Mouse (Mus musculus) midbrain, embryonic 13.5 days (tissue): ENCODE data around the gene Rbm47. TPM values are rescaled to one million over a fixed set of nuclear protein-coding genes. Genes with fewer than 3 reads are reported as not detected.

Experiments used
- ATAC-seq: fragments of 200-750 bp; cut with Nextera tagmentation; 2 replicates; pipeline ENCODE4 v1.8.0; 2017; ENCODE audit warnings: mild to moderate bottlenecking, moderate TSS enrichment, moderate library complexity
- H3K27ac ChIP-seq: fragments of 300-500 bp; sonication (generic); 2 replicates; pipeline ENCODE4 v1.5.1; 2015; ENCODE audit warnings: inconsistent platforms, mild to moderate bottlenecking, moderate library complexity
- H3K27me3 ChIP-seq: fragments of 300-500 bp; sonication (generic); 2 replicates; pipeline ENCODE4 v1.6.1; 2015; ENCODE audit warnings: mild to moderate bottlenecking, inconsistent platforms
- H3K36me3 ChIP-seq: fragments of 300-500 bp; sonication (generic); 2 replicates; pipeline ENCODE4 v1.6.1; 2015; ENCODE audit warnings: mild to moderate bottlenecking, inconsistent platforms
- H3K4me1 ChIP-seq: fragments of 300-500 bp; sonication (generic); replicated peaks from 2 replicates; pipeline ENCODE4 v1.6.1; 2015; ENCODE audit warnings: inconsistent platforms
- H3K4me2 ChIP-seq: fragments of 300-500 bp; sonication (generic); replicated peaks from 2 replicates; pipeline ENCODE4 v1.6.1; 2015; ENCODE audit warnings: moderate library complexity, mild to moderate bottlenecking, inconsistent platforms
- H3K4me3 ChIP-seq: fragments of 300-500 bp; sonication (generic); replicated peaks from 2 replicates; pipeline ENCODE4 v1.5.1; 2015; ENCODE audit warnings: mild to moderate bottlenecking, inconsistent platforms
- H3K9ac ChIP-seq: fragments of 300-500 bp; sonication (generic); replicated peaks from 2 replicates; pipeline ENCODE4 v1.6.1; 2015; ENCODE audit warnings: mild to moderate bottlenecking, inconsistent platforms
- H3K9me3 ChIP-seq: fragments of 300-500 bp; sonication (generic); 2 replicates; pipeline ENCODE4 v1.6.1; 2016; ENCODE audit warnings: mild to moderate bottlenecking, inconsistent platforms
- WGBS: fragments of 180-500 bp; shearing (Covaris S2); methylation state at CpG from one replicate; pipeline ENCODE4 v1.1.7; 2015; 5-methylcytosine and 5-hydroxymethylcytosine counted together
- polyA plus RNA-seq: library from polyadenylated mRNA; unstranded; fragments of >200 nt; fragmentation: Nextera tagmentation; extraction: Ambion mirVana; gene quantifications from 2 replicates; pipeline ENCODE4 v1.2.1, GENCODE M21; 2015

Gene Rbm47
- polyA plus RNA-seq, 1 experiment from 2014 or later, result 2.5 TPM

- WGBS, result 84% methylated on average over 14 of the region's 14 CpGs
- H3K4me2 ChIP-seq, result no peak overlapping the region
Observed at GRCm38 (mm10) chr5:66114751-66115150, 58.2 kb downstream of the Rbm47 start.

GRCm38 (mm10) chr5:66114208-66114607, 58.7 kb downstream of the Rbm47 start:
- Histone ChIP-seq H3K9me3 (no peaks in the 10 kb centered on the region), H3K27me3 (no peaks in the 10 kb centered on the region), H3K36me3 (no peaks in the 10 kb centered on the region), H3K4me3 (no peak overlapping the region), H3K27ac (no peak overlapping the region), H3K9ac (no peak overlapping the region), H3K4me2 (no peak overlapping the region), H3K4me1 (no peaks in the 10 kb centered on the region)
- ATAC-seq, result no peak
- 46% methylated on average over 6 of the region's 6 CpGs for WGBS

More at GRCm38 (mm10) chr5:66114751-66115150, 58.2 kb downstream of the Rbm47 start:
- no peak overlapping the region for H3K27ac ChIP-seq
- no peak for ATAC-seq
- H3K36me3 ChIP-seq, result no peaks in the 10 kb centered on the region
- H3K4me3 ChIP-seq, result no peak overlapping the region
- H3K27me3 ChIP-seq, result no peaks in the 10 kb centered on the region
- H3K9ac ChIP-seq, result no peak overlapping the region
- no peaks in the 10 kb centered on the region for H3K9me3 ChIP-seq
- H3K4me1 ChIP-seq, result no peaks in the 10 kb centered on the region

- ATAC-seq, result no peak
- 84% methylated on average over 8 of the region's 8 CpGs for WGBS
Observed at GRCm38 (mm10) chr5:66112059-66112458, 60.9 kb downstream of the Rbm47 start.

GRCm38 (mm10) chr5:66106372-66106771, 66.5 kb downstream of the Rbm47 start:
- ATAC-seq, result no peak
- 89% methylated on average over 9 of the region's 9 CpGs for WGBS
- H3K27me3 ChIP-seq, result no peaks in the 10 kb centered on the region
- no peaks in the 10 kb centered on the region for H3K9me3 ChIP-seq
- H3K4me1 ChIP-seq, result no peaks in the 10 kb centered on the region
- H3K4me2 ChIP-seq, result no peak overlapping the region
- H3K9ac ChIP-seq, result no peak overlapping the region
- H3K27ac ChIP-seq, result no peak overlapping the region
- no peak overlapping the region for H3K4me3 ChIP-seq
- H3K36me3 ChIP-seq, result no peaks in the 10 kb centered on the region

More at GRCm38 (mm10) chr5:66112059-66112458, 60.9 kb downstream of the Rbm47 start:
- Histone ChIP-seq H3K27me3 (no peaks in the 10 kb centered on the region), H3K27ac (no peak overlapping the region), H3K4me2 (no peak overlapping the region), H3K9me3 (no peaks in the 10 kb centered on the region), H3K4me1 (no peaks in the 10 kb centered on the region), H3K9ac (no peak overlapping the region), H3K36me3 (no peaks in the 10 kb centered on the region), H3K4me3 (no peak overlapping the region)

GRCm38 (mm10) chr5:66105946-66106345, 67.0 kb downstream of the Rbm47 start:
- Histone ChIP-seq H3K27ac (no peak overlapping the region), H3K36me3 (no peaks in the 10 kb centered on the region), H3K4me1 (no peaks in the 10 kb centered on the region), H3K9me3 (no peaks in the 10 kb centered on the region), H3K9ac (no peak overlapping the region), H3K4me3 (no peak overlapping the region), H3K27me3 (no peaks in the 10 kb centered on the region), H3K4me2 (no peak overlapping the region)
- 93% methylated on average over 7 of the region's 7 CpGs for WGBS
- no peak for ATAC-seq

GRCm38 (mm10) chr5:66105366-66105765, 67.6 kb downstream of the Rbm47 start:
- no peak for ATAC-seq
- no peak overlapping the region for H3K9ac ChIP-seq
- 84% methylated on average over 3 of the region's 3 CpGs for WGBS
- H3K4me1 ChIP-seq, result no peaks in the 10 kb centered on the region
- H3K4me2 ChIP-seq, result no peak overlapping the region
- H3K9me3 ChIP-seq, result no peaks in the 10 kb centered on the region
- no peaks in the 10 kb centered on the region for H3K36me3 ChIP-seq
- H3K4me3 ChIP-seq, result no peak overlapping the region
- H3K27me3 ChIP-seq, result no peaks in the 10 kb centered on the region
- H3K27ac ChIP-seq, result no peak overlapping the region

GRCm38 (mm10) chr5:66103386-66103785, 69.5 kb downstream of the Rbm47 start:
- Histone ChIP-seq H3K9me3 (no peaks in the 10 kb centered on the region), H3K4me1 (no peaks in the 10 kb centered on the region), H3K27ac (no peak overlapping the region), H3K9ac (no peak overlapping the region), H3K36me3 (no peaks in the 10 kb centered on the region), H3K27me3 (no peaks in the 10 kb centered on the region), H3K4me2 (no peak overlapping the region), H3K4me3 (no peak overlapping the region)
- WGBS, result 55% methylated on average over 5 of the region's 5 CpGs
- ATAC-seq, result no peak

- no peak overlapping the region for H3K4me3 ChIP-seq
- H3K9me3 ChIP-seq, result no peaks in the 10 kb centered on the region
- H3K4me1 ChIP-seq, result no peaks in the 10 kb centered on the region
- no peak overlapping the region for H3K4me2 ChIP-seq
- 90% methylated on average over 3 of the region's 3 CpGs for WGBS
- no peak overlapping the region for H3K27ac ChIP-seq
- H3K36me3 ChIP-seq, result no peaks in the 10 kb centered on the region
- no peak overlapping the region for H3K9ac ChIP-seq
- no peaks in the 10 kb centered on the region for H3K27me3 ChIP-seq
- ATAC-seq, result no peak
Observed at GRCm38 (mm10) chr5:66102821-66103220, 70.1 kb downstream of the Rbm47 start.

- H3K9me3 ChIP-seq, result no peaks in the 10 kb centered on the region
- H3K27me3 ChIP-seq, result no peaks in the 10 kb centered on the region
- no peaks in the 10 kb centered on the region for H3K36me3 ChIP-seq
- no peak overlapping the region for H3K27ac ChIP-seq
- no peak overlapping the region for H3K4me2 ChIP-seq
- H3K4me1 ChIP-seq, result no peaks in the 10 kb centered on the region
- no peak for ATAC-seq
- no peak overlapping the region for H3K4me3 ChIP-seq
- H3K9ac ChIP-seq, result no peak overlapping the region
- 65% methylated on average over 3 of the region's 3 CpGs for WGBS
Observed at GRCm38 (mm10) chr5:66101577-66101976, 71.3 kb downstream of the Rbm47 start.

- H3K36me3 ChIP-seq, result no peaks in the 10 kb centered on the region
- no peak overlapping the region for H3K27ac ChIP-seq
- H3K27me3 ChIP-seq, result no peaks in the 10 kb centered on the region
- H3K4me3 ChIP-seq, result no peak overlapping the region
- no peaks in the 10 kb centered on the region for H3K9me3 ChIP-seq
- no peak for ATAC-seq
- H3K4me2 ChIP-seq, result no peak overlapping the region
- 74% methylated on average over 8 of the region's 8 CpGs for WGBS
- no peaks in the 10 kb centered on the region for H3K4me1 ChIP-seq
- no peak overlapping the region for H3K9ac ChIP-seq
Observed at GRCm38 (mm10) chr5:66100322-66100721, 72.6 kb downstream of the Rbm47 start.

GRCm38 (mm10) chr5:66098094-66098871, 74.6 kb downstream of the Rbm47 start:
- Histone ChIP-seq H3K9ac (no peak overlapping the region), H3K27me3 (no peaks in the 10 kb centered on the region), H3K4me3 (no peak overlapping the region), H3K36me3 (no peaks in the 10 kb centered on the region), H3K27ac (no peak overlapping the region), H3K4me1 (no peaks in the 10 kb centered on the region), H3K4me2 (no peak overlapping the region), H3K9me3 (no peaks in the 10 kb centered on the region)
- 85% methylated on average over 7 of the region's 7 CpGs for WGBS
- ATAC-seq, result no peak

GRCm38 (mm10) chr5:66096081-66096480, 76.8 kb downstream of the Rbm47 start:
- no peaks in the 10 kb centered on the region for H3K27me3 ChIP-seq
- no peak overlapping the region for H3K27ac ChIP-seq
- no peaks in the 10 kb centered on the region for H3K36me3 ChIP-seq
- no peak for ATAC-seq
- H3K4me3 ChIP-seq, result no peak overlapping the region
- H3K4me2 ChIP-seq, result no peak overlapping the region
- H3K9ac ChIP-seq, result no peak overlapping the region
- WGBS, result 88% methylated on average over 6 of the region's 6 CpGs
- H3K4me1 ChIP-seq, result no peaks in the 10 kb centered on the region
- H3K9me3 ChIP-seq, result no peaks in the 10 kb centered on the region

- no peaks in the 10 kb centered on the region for H3K9me3 ChIP-seq
- no peaks in the 10 kb centered on the region for H3K27me3 ChIP-seq
- no peak overlapping the region for H3K27ac ChIP-seq
- H3K4me1 ChIP-seq, result no peaks in the 10 kb centered on the region
- no peak overlapping the region for H3K4me2 ChIP-seq
- H3K9ac ChIP-seq, result no peak overlapping the region
- 64% methylated on average over 6 of the region's 6 CpGs for WGBS
- H3K4me3 ChIP-seq, result no peak overlapping the region
- no peaks in the 10 kb centered on the region for H3K36me3 ChIP-seq
- no peak for ATAC-seq
Observed at GRCm38 (mm10) chr5:66095166-66095565, 77.8 kb downstream of the Rbm47 start.
